Mouse (Mus musculus) midbrain, postnatal 0 days (tissue): ENCODE measurements around the gene Ccnd2. TPM values are rescaled to one million over a fixed set of nuclear protein-coding genes. Genes with fewer than 3 reads are reported as not detected.
A peak's percentile ranks its signal among the peaks of the same experiment; 100 is the strongest.

ENCODE experiments used
- ATAC-seq: fragments of 200-750 bp; cut with Nextera tagmentation; 2 replicates; pipeline ENCODE4 v1.8.0; 2017; ENCODE audit warnings: moderate number of reproducible peaks, mild to moderate bottlenecking, moderate TSS enrichment, moderate library complexity; ENCODE audit not compliant: low FRiP score
- DNase-seq: peaks from one replicate; pipeline ENCODE4 v3.0.0-alpha.2; 2015; ENCODE audit warnings: low spot score
- H3K27ac ChIP-seq: fragments of 300-500 bp; sonication (generic); 2 replicates; pipeline ENCODE4 v1.5.1; 2014; ENCODE audit warnings: low read depth, mild to moderate bottlenecking, low read length, mixed read lengths
- H3K27me3 ChIP-seq: fragments of 300-500 bp; sonication (generic); 2 replicates; pipeline ENCODE4 v1.6.1; 2014; ENCODE audit warnings: low read length, control low read depth, mixed read lengths; ENCODE audit not compliant: insufficient read depth
- H3K36me3 ChIP-seq: fragments of 300-500 bp; sonication (generic); 2 replicates; pipeline ENCODE4 v1.6.1; 2014; ENCODE audit warnings: low read length, control low read depth, mixed read lengths; ENCODE audit not compliant: insufficient read depth
- H3K4me1 ChIP-seq: fragments of 300-500 bp; sonication (generic); 2 replicates; pipeline ENCODE4 v1.6.1; 2014; ENCODE audit warnings: mild to moderate bottlenecking, control low read depth, antibody characterized with exemption, low read length, mixed read lengths; ENCODE audit not compliant: insufficient read depth
- H3K4me2 ChIP-seq: fragments of 300-500 bp; sonication (generic); 2 replicates; pipeline ENCODE4 v1.6.1; 2014; ENCODE audit warnings: low read depth, mild to moderate bottlenecking, low read length, mixed read lengths; ENCODE audit not compliant: poor library complexity, severe bottlenecking
- H3K4me3 ChIP-seq: fragments of 300-500 bp; sonication (generic); 2 replicates; pipeline ENCODE4 v1.5.1; 2014; ENCODE audit warnings: low read depth, mild to moderate bottlenecking, low read length, moderate library complexity
- H3K9ac ChIP-seq: fragments of 300-500 bp; sonication (generic); replicated peaks from 2 replicates; pipeline ENCODE4 v1.6.1; 2014; ENCODE audit warnings: mild to moderate bottlenecking, low read length, moderate library complexity, mixed read lengths; ENCODE audit not compliant: poor library complexity, severe bottlenecking
- H3K9me3 ChIP-seq: fragments of 300-500 bp; sonication (generic); 2 replicates; pipeline ENCODE4 v1.6.1; 2016; ENCODE audit warnings: low read length, control low read depth
- CTCF ChIP-seq: IDR thresholded peaks from 2 replicates; pipeline ENCODE4 v1.5.1; 2016; ENCODE audit warnings: antibody characterized with exemption, mild to moderate bottlenecking
- WGBS: fragments of 180-500 bp; shearing (Covaris S2); extraction: QIAGEN DNeasy Blood & Tissue Kit; methylation state at CpG from one replicate; pipeline ENCODE4 v1.1.7; 2014; 5-methylcytosine and 5-hydroxymethylcytosine counted together
- polyA plus RNA-seq: library from polyadenylated mRNA; unstranded; fragments of >200 nt; fragmentation: Nextera tagmentation; extraction: Ambion mirVana; gene quantifications from 2 replicates; pipeline ENCODE4 v1.2.1, GENCODE M21; 2015
- total RNA-seq: library from RNA; depleted of rRNA; stranded (reverse); fragments of >200 nt; gene quantifications from 2 replicates; pipeline ENCODE4 v1.2.3, GENCODE M21; 2014

Ccnd2 gene
- total and polyA plus RNA-seq, 2 experiments from 2014 or later = 14.5 to 106 TPM

GRCm38 (mm10) chr6:127138962-127139361, 13.0 kb downstream of the Ccnd2 start:
- DNase-seq = no peak
- no peak overlapping the region for H3K9ac ChIP-seq
- no peaks in the 10 kb centered on the region for H3K4me1 ChIP-seq
- H3K9me3 ChIP-seq = no peaks in the 10 kb centered on the region
- H3K27ac ChIP-seq = no peak overlapping the region
- no peak for ATAC-seq
- WGBS = 94% methylated on average over 11 of the region's 11 CpGs
- H3K4me2 ChIP-seq = no peak overlapping the region
- no peaks in the 10 kb centered on the region for H3K27me3 ChIP-seq
- no peak for TF ChIP-seq CTCF
- H3K36me3 ChIP-seq = no peaks in the 10 kb centered on the region
- no peak overlapping the region for H3K4me3 ChIP-seq

GRCm38 (mm10) chr6:127133433-127134245, 18.4 kb downstream of the Ccnd2 start:
- Histone ChIP-seq H3K4me1 (no peaks in the 10 kb centered on the region; the same call in 1 of the 2 replicates), H3K27ac (no peak overlapping the region), H3K4me2 (peak overlapping the region; percentile 49), H3K9ac (no peak overlapping the region), H3K9me3 (no peaks in the 10 kb centered on the region), H3K27me3 (no peaks in the 10 kb centered on the region), H3K4me3 (peak overlapping the region; percentile 28), H3K36me3 (no peaks in the 10 kb centered on the region)
- peak; percentile 76 for ATAC-seq
- DNase-seq = peak; percentile 71
- 20% methylated on average over 15 of the region's 16 CpGs for WGBS
- TF ChIP-seq CTCF = no peak

DNA sequence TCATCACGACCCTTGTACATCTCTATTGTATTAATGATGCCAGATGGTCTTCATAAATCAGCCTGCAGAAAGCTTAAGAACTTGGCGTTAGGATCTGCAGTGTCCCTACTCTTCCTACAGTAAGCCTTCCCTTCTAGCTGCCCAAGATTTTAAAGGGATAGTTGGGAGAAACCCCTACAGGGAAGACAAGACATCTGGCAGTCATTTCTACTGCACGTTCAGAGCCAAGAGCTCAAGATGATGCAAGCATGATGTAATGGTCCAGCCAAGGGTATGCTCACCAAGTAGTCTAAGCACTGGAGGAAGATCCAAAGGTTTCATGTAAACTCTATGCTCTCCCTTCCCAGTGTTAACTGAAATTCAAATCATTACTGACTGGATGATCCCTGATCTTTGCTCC, 19.3 kb downstream of the Ccnd2 start:
- no peaks in the 10 kb centered on the region for H3K27me3 ChIP-seq
- WGBS = 74% methylated on average over 3 of the region's 3 CpGs
- no peaks in the 10 kb centered on the region for H3K36me3 ChIP-seq
- H3K4me2 ChIP-seq = no peak overlapping the region
- H3K27ac ChIP-seq = no peak overlapping the region
- H3K4me1 ChIP-seq = no peaks in the 10 kb centered on the region; the same call in 1 of the 2 replicates
- peak; percentile 38 for DNase-seq
- H3K9me3 ChIP-seq = no peaks in the 10 kb centered on the region
- H3K9ac ChIP-seq = no peak overlapping the region
- TF ChIP-seq CTCF = no peak
- ATAC-seq = no peak
- H3K4me3 ChIP-seq = no peak overlapping the region

GRCm38 (mm10) chr6:127131946-127132345, 20.0 kb downstream of the Ccnd2 start:
- no peak overlapping the region for H3K27ac ChIP-seq
- DNase-seq (peak; percentile 24), ATAC-seq (no peak)
- H3K9ac ChIP-seq = no peak overlapping the region
- no peaks in the 10 kb centered on the region for H3K36me3 ChIP-seq
- no peaks in the 10 kb centered on the region for H3K9me3 ChIP-seq
- no peaks in the 10 kb centered on the region for H3K27me3 ChIP-seq
- H3K4me2 ChIP-seq = no peak overlapping the region
- no peak for TF ChIP-seq CTCF
- H3K4me3 ChIP-seq = no peak overlapping the region
- no peaks in the 10 kb centered on the region; the same call in 1 of the 2 replicates for H3K4me1 ChIP-seq
- 81% methylated on average over 3 of the region's 3 CpGs for WGBS

GRCm38 (mm10) chr6:127130377-127130776, 21.6 kb downstream of the Ccnd2 start:
- Histone ChIP-seq H3K9ac (no peak overlapping the region), H3K4me1 (no peaks in the 10 kb centered on the region; the same call in 1 of the 2 replicates), H3K36me3 (no peaks in the 10 kb centered on the region), H3K4me2 (no peak overlapping the region), H3K27me3 (no peaks in the 10 kb centered on the region), H3K9me3 (no peaks in the 10 kb centered on the region), H3K4me3 (no peak overlapping the region), H3K27ac (no peak overlapping the region)
- ATAC-seq = no peak
- DNase-seq = peak; percentile 51
- WGBS = 42% methylated on average over 13 of the region's 13 CpGs
- no peak for TF ChIP-seq CTCF

- no peaks in the 10 kb centered on the region for H3K27me3 ChIP-seq
- 94% methylated on average over 14 of the region's 14 CpGs for WGBS
- H3K9me3 ChIP-seq = no peaks in the 10 kb centered on the region
- no peak overlapping the region for H3K27ac ChIP-seq
- H3K4me1 ChIP-seq = no peaks in the 10 kb centered on the region; the same call in 1 of the 2 replicates
- no peak overlapping the region for H3K4me2 ChIP-seq
- ATAC-seq (no peak), DNase-seq (no peak)
- H3K4me3 ChIP-seq = no peak overlapping the region
- no peaks in the 10 kb centered on the region for H3K36me3 ChIP-seq
- H3K9ac ChIP-seq = no peak overlapping the region
- TF ChIP-seq CTCF = no peak
These were observed 22.3 kb downstream of the Ccnd2 start for GRCm38 (mm10) chr6:127129659-127130058.
